Mouse (Mus musculus) ES-E14 (cell line): Measurements from ENCODE around the gene Kat2a. TPM values are rescaled to one million over a fixed set of nuclear protein-coding genes. Genes with fewer than 3 reads are reported as not detected.

ENCODE experiments used
- DNase-seq: peaks from one replicate; pipeline ENCODE4 v3.0.0-alpha.2; 2013; ENCODE audit warnings: low read depth, low spot score
- H3K27ac ChIP-seq: 2 replicates; pipeline ENCODE4 v1.5.1; 2012; ENCODE audit warnings: low read depth, mild to moderate bottlenecking, low read length, moderate library complexity, mixed read lengths; ENCODE audit not compliant: poor library complexity, insufficient read depth, severe bottlenecking
- H3K36me3 ChIP-seq: 2 replicates; pipeline ENCODE4 v1.6.1; 2012; ENCODE audit warnings: mild to moderate bottlenecking, low read length, moderate library complexity, mixed read lengths; ENCODE audit not compliant: control insufficient read depth, poor library complexity, insufficient read depth, severe bottlenecking
- H3K4me1 ChIP-seq, 2 experiments: fragments of 150-350 bp in 1 of 2; sonication (generic) in 1 of 2; 2 replicates each; pipeline ENCODE4 v1.6.1; 2012; ENCODE audit warnings: low read length in 2 of 2, mild to moderate bottlenecking in 1 of 2, mixed read lengths in 1 of 2; ENCODE audit not compliant: control insufficient read depth in 2 of 2, insufficient read depth in 2 of 2, poor library complexity in 1 of 2
- H3K4me3 ChIP-seq, 2 experiments: fragments of 150-350 bp in 1 of 2; sonication (generic) in 1 of 2; 2 replicates each; pipeline ENCODE4 v1.5.1; 2012; ENCODE audit warnings: low read length in 2 of 2, low read depth in 1 of 2, mild to moderate bottlenecking in 1 of 2, mixed read lengths in 1 of 2; ENCODE audit not compliant: insufficient read depth in 1 of 2, poor library complexity in 1 of 2, severe bottlenecking in 1 of 2
- H3K9ac ChIP-seq: 2 replicates; pipeline ENCODE4 v1.6.1; 2012; ENCODE audit warnings: low read depth, mild to moderate bottlenecking, low read length, mixed read lengths; ENCODE audit not compliant: poor library complexity, insufficient read depth, severe bottlenecking
- H3K9me3 ChIP-seq: fragments of 150-350 bp; sonication (generic); 2 replicates; pipeline ENCODE4 v1.6.1; 2012; ENCODE audit warnings: low read depth, mild to moderate bottlenecking, low read length; ENCODE audit not compliant: control insufficient read depth, insufficient read depth
- CHD2 ChIP-seq: IDR thresholded peaks from 2 replicates; pipeline ENCODE4 v1.6.1; 2014; ENCODE audit warnings: mild to moderate bottlenecking, low read depth, low read length, inconsistent platforms
- HCFC1 ChIP-seq: IDR thresholded peaks from 2 replicates; pipeline ENCODE4 v1.6.1; 2012; ENCODE audit warnings: low read length, inconsistent platforms, borderline replicate concordance; ENCODE audit not compliant: insufficient read depth
- MAFK ChIP-seq: IDR thresholded peaks from 2 replicates; pipeline ENCODE4 v1.6.1; 2014; ENCODE audit warnings: mild to moderate bottlenecking, low read depth, low read length, inconsistent platforms; ENCODE audit not compliant: insufficient read depth
- ZC3H11A ChIP-seq: IDR thresholded peaks from 2 replicates; pipeline ENCODE4 v1.6.1; 2012; ENCODE audit warnings: low read depth, mild to moderate bottlenecking, inconsistent platforms, low read length, borderline replicate concordance
- ZNF384 ChIP-seq: IDR thresholded peaks from 2 replicates; pipeline ENCODE4 v1.6.1; 2012; ENCODE audit warnings: low read depth, low read length, inconsistent platforms
- in situ Hi-C, 2 experiments: fragments of 600-800 bp; cut with MboI; formaldehyde crosslinking; loops; one replicate each; pipeline ENCODE4 v1.15.1; 2025; ENCODE audit warnings: low sequenced_read_pairs in 2 of 2, inconsistent platforms in 1 of 2; ENCODE audit not compliant: unreplicated experiment in 2 of 2
- total RNA-seq: library from RNA; depleted of rRNA; stranded (reverse); fragments of 300-350 nt; gene quantifications from 2 replicates; pipeline ENCODE4 v1.2.3, GENCODE M21; 2012

Kat2a gene
- total RNA-seq, 1 experiment: 44.4 TPM

- TF ChIP-seq CHD2: no peak
- no peak for TF ChIP-seq ZC3H11A
- no peak for TF ChIP-seq MAFK
- TF ChIP-seq HCFC1: no peak
- no peak for TF ChIP-seq ZNF384
- H3K9ac ChIP-seq: no peak overlapping the region
- peaks cover 2 to 16% of the 10 kb centered on the region in 2 experiments; a peak in 1 of 4 replicates for H3K4me1 ChIP-seq
- peak overlapping the region; percentile 20 to 39; a peak in 2 of 4 replicates for H3K4me3 ChIP-seq
- H3K36me3 ChIP-seq: peaks cover 20% of the 10 kb centered on the region
- in situ Hi-C loops: no loop called here
- no peak for DNase-seq
- H3K27ac ChIP-seq: no peak overlapping the region
- no peaks in the 10 kb centered on the region for H3K9me3 ChIP-seq
Measured at GRCm38 (mm10) chr11:100701301-100701700, 11.0 kb downstream of the Kat2a start.

- in situ Hi-C loops: no loop called here
- no peak for DNase-seq
- Histone ChIP-seq H3K4me1 (peaks cover 2 to 16% of the 10 kb centered on the region in 2 experiments; a peak in 1 of 4 replicates), H3K9ac (no peak overlapping the region), H3K36me3 (peaks cover 14% of the 10 kb centered on the region), H3K4me3 (no peak overlapping the region), H3K9me3 (no peaks in the 10 kb centered on the region), H3K27ac (no peak overlapping the region)
- no peak for TF ChIP-seq HCFC1
- TF ChIP-seq MAFK: no peak
- TF ChIP-seq CHD2: no peak
- no peak for TF ChIP-seq ZNF384
- no peak for TF ChIP-seq ZC3H11A
Measured at GRCm38 (mm10) chr11:100700710-100701109, 11.6 kb downstream of the Kat2a start.

GRCm38 (mm10) chr11:100697921-100698320, 14.3 kb downstream of the Kat2a start:
- in situ Hi-C loops: loop anchor here (5.0 kb wide), 2 partner anchors 56 to 126 kb away; partner anchors contain the start of gene Cnp (in 1 of the 2)
- H3K36me3 ChIP-seq: no peaks in the 10 kb centered on the region
- no peak overlapping the region for H3K4me3 ChIP-seq
- H3K9me3 ChIP-seq: no peaks in the 10 kb centered on the region
- peaks cover 2 to 14% of the 10 kb centered on the region in 2 experiments; a peak in 2 of 4 replicates for H3K4me1 ChIP-seq
- no peak for TF ChIP-seq CHD2
- TF ChIP-seq MAFK: no peak
- no peak for TF ChIP-seq ZC3H11A
- no peak for TF ChIP-seq HCFC1
- H3K27ac ChIP-seq: no peak overlapping the region
- DNase-seq: no peak
- no peak overlapping the region for H3K9ac ChIP-seq

GRCm38 (mm10) chr11:100694926-100695325, 17.3 kb downstream of the Kat2a start:
- TF ChIP-seq ZC3H11A (peak; percentile 81; the same call in 1 of the 2 replicates), HCFC1 (no peak)
- no peaks in the 10 kb centered on the region for H3K9me3 ChIP-seq
- DNase-seq: no peak
- no peak overlapping the region for H3K27ac ChIP-seq
- no peak overlapping the region for H3K4me3 ChIP-seq
- H3K9ac ChIP-seq: no peak overlapping the region
- in situ Hi-C loops: loop anchor here (5.0 kb wide), 2 partner anchors 53 to 123 kb away; partner anchors contain the start of gene Cnp (in 1 of the 2)
- peaks cover 0 to 14% of the 10 kb centered on the region in 2 experiments; a peak in 2 of 4 replicates for H3K4me1 ChIP-seq
- no peaks in the 10 kb centered on the region for H3K36me3 ChIP-seq

GRCm38 (mm10) chr11:100693154-100693553, 19.1 kb downstream of the Kat2a start:
- Histone ChIP-seq H3K36me3 (no peaks in the 10 kb centered on the region), H3K4me3 (no peak overlapping the region), H3K27ac (no peak overlapping the region), H3K4me1 (peaks cover 0 to 14% of the 10 kb centered on the region in 2 experiments; a peak in 2 of 4 replicates), H3K9me3 (no peaks in the 10 kb centered on the region), H3K9ac (no peak overlapping the region)
- TF ChIP-seq ZNF384 (no peak), ZC3H11A (no peak), CHD2 (no peak), HCFC1 (no peak), MAFK (no peak)
- in situ Hi-C loops: no loop called here
- DNase-seq: no peak
